Comparison of ENCODE assay signal across 18 mouse cellular contexts in the genomic region with DNA sequence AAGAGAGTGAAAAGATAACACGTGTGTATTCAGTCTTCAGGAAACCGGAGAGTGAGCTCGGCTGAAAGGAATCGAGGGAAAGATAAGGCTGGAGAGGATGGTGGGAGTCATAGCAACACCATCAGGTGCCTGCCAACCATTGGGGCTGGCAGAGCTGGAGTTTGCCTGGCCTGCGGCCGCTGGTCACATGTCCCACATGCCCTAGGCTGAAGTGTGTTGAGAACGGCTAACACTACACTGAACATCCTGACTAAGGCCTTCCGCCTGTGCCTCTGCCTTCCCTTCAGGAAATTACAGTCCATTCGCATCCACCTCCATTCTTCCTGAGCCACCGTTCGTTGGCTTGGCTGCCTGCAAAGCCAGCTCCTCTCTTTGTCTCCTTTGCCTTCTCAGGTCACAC. TPM values are rescaled to one million over a fixed set of nuclear protein-coding genes. Genes with fewer than 3 reads are reported as not detected.
DNase-seq lines count a peak whose midpoint lies in the region; ATAC-seq and TF ChIP-seq lines count a peak whose summit lies in the region.
"Had no signal": no experiment of that assay in that cellular context is flagged by ENCODE, and none has a peak within 500 bp of the region (broad histone marks: within the 10 kb centered on the region; RNA-seq: fewer than 3 reads in every experiment).

No protein-coding gene starts in this region.

- peak overlapping the region; percentile 26; the same call in 1 of the 2 replicates for H3K27ac ChIP-seq in lung, postnatal 0 days (ENCODE audit: low read length)
- H3K27ac ChIP-seq: hindbrain, embryonic 15.5 days; liver, embryonic 14.5 days; neural tube, embryonic 13.5 days had no signal

- intact Hi-C loops in heart, postnatal 10 days (cut with DNase I): no loop called here

- no peak for TF ChIP-seq EP300 in lung, postnatal 0 days (IDR thresholded peaks at IDR 0.05)

- H3K9ac ChIP-seq in lung, postnatal 0 days (replicated peaks; ENCODE audit: low read depth): no peak overlapping the region
- H3K9ac ChIP-seq: hindbrain, embryonic 15.5 days; liver, embryonic 14.5 days; neural tube, embryonic 13.5 days had no signal

- no peak overlapping the region for H3K4me2 ChIP-seq in lung, postnatal 0 days (replicated peaks; ENCODE audit: low read depth, low read length)
- H3K4me2 ChIP-seq: hindbrain, embryonic 15.5 days; neural tube, embryonic 13.5 days had no signal

- 33% methylated on average over 11 of the region's 11 CpGs for WGBS in lung, postnatal 0 days

- no peaks in the 10 kb centered on the region for H3K9me3 ChIP-seq in lung, postnatal 0 days (ENCODE audit: low read length)
- H3K9me3 ChIP-seq: hindbrain, embryonic 15.5 days; neural tube, embryonic 13.5 days had no signal

- peak; percentile 73 for ATAC-seq in lung, postnatal 0 days

- H3K4me1 ChIP-seq in lung, postnatal 0 days (ENCODE audit: insufficient read depth, low read depth, low read length): no peaks in the 10 kb centered on the region
- H3K4me1 ChIP-seq: hindbrain, embryonic 15.5 days had no signal

- H3K36me3 ChIP-seq in lung, postnatal 0 days (ENCODE audit: insufficient read depth, low read length): no peaks in the 10 kb centered on the region
- H3K36me3 ChIP-seq: hindbrain, embryonic 15.5 days; neural tube, embryonic 13.5 days had no signal

- peak; percentile 22 to 24 for DNase-seq in heart, adult 18-20 months
- DNase-seq in heart, adult 9 months (ENCODE audit: low spot score in 2 of 2): no peak
- DNase-seq in lung, postnatal 0 days (ENCODE audit: low spot score): peak; percentile 26
- no peak for DNase-seq in lung, postnatal 14 days
- peak; percentile 35 to 54 for DNase-seq in heart, postnatal 10 days
- DNase-seq in layer of hippocampus, adult 9-10 months (ENCODE audit: low spot score): no peak
- DNase-seq in liver: no peak
- DNase-seq in urinary bladder, adult 18-20 months (ENCODE audit: low spot score in 2 of 2): no peak
- DNase-seq: cerebellum, adult 11-12 months; gastrocnemius, postnatal 10 days; midbrain, embryonic 14.5 days; retina, postnatal 1 day had no signal

- no peaks in the 10 kb centered on the region for H3K27me3 ChIP-seq in lung, postnatal 0 days (replicated peaks; ENCODE audit: insufficient read depth, low read length)
- H3K27me3 ChIP-seq: hindbrain, embryonic 15.5 days; neural tube, embryonic 13.5 days had no signal

- no peak for TF ChIP-seq CTCF in lung, postnatal 0 days (IDR thresholded peaks at IDR 0.05)

- no peak overlapping the region for H3K4me3 ChIP-seq in lung, postnatal 0 days (ENCODE audit: low read depth, low read length)
- H3K4me3 ChIP-seq: hindbrain, embryonic 15.5 days; neural tube, embryonic 13.5 days had no signal

RNA-seq across cellular contexts. Expression of gene Gm17581, which starts 6.5 kb away (rescaled TPM):
- total RNA-seq in heart, adult 18-20 months (2021): not detected
- not detected in 2 replicates for polyA plus RNA-seq in lung, postnatal 0 days (2015; fragmentation: Nextera tagmentation; extraction: Ambion mirVana)
- not detected for total RNA-seq in heart, postnatal 10 days (2021)
- total RNA-seq: adrenal gland, postnatal 4 days; gastrocnemius, postnatal 10 days; left cerebral cortex, postnatal 25 days had no signal
- polyA plus RNA-seq: C2C12; hindbrain, embryonic 15.5 days; liver, embryonic 14.5 days; midbrain, embryonic 14.5 days; neural tube, embryonic 13.5 days had no signal

RNA-seq across cellular contexts. Expression of gene Procr, which starts 8.7 kb away (rescaled TPM):
- total RNA-seq in heart, adult 18-20 months (2021): 1 to 10 TPM; 2.4 to 4.8 TPM
- 9.1 and 9.7 TPM in 2 replicates for polyA plus RNA-seq in lung, postnatal 0 days (2015; fragmentation: Nextera tagmentation; extraction: Ambion mirVana)
- total RNA-seq in heart, postnatal 10 days (2021): 1 to 10 TPM; 4.3 to 6.8 TPM

RNA-seq across cellular contexts. Expression of gene Edem2, which starts 12.9 kb away (rescaled TPM):
- total RNA-seq in heart, adult 18-20 months (2021): 1 to 10 TPM; 5.0 to 8.2 TPM
- polyA plus RNA-seq in lung, postnatal 0 days (2015; fragmentation: Nextera tagmentation; extraction: Ambion mirVana): 46.6 and 47.3 TPM in 2 replicates
- 10 to 100 TPM; 11.1 to 12.3 TPM for total RNA-seq in heart, postnatal 10 days (2021)

RNA-seq across cellular contexts. Expression of gene Mmp24, which starts 32.9 kb away (rescaled TPM):
- not detected for total RNA-seq in heart, adult 18-20 months (2021)
- 0.05 and 0.11 TPM in 2 replicates for polyA plus RNA-seq in lung, postnatal 0 days (2015; fragmentation: Nextera tagmentation; extraction: Ambion mirVana)
- total RNA-seq in heart, postnatal 10 days (2021): under 1 TPM in 1 of 2 experiments, not detected in 1; 0.07 TPM

RNA-seq across cellular contexts. Expression of gene Trpc4ap, which starts 50.0 kb away (rescaled TPM):
- 10 to 100 TPM; 89.4 to 90.2 TPM for total RNA-seq in heart, adult 18-20 months (2021)
- polyA plus RNA-seq in lung, postnatal 0 days (2015; fragmentation: Nextera tagmentation; extraction: Ambion mirVana): 83.5 and 86.0 TPM in 2 replicates
- total RNA-seq in heart, postnatal 10 days (2021): 10 to 100 TPM; 83.1 to 89.9 TPM

Comparison
In these comparisons a context has a peak if more than half of its experiments do, and no peak if none do; other contexts are left out.
1. DNase-seq: peak in heart, adult 18-20 months (2 of 2), lung, postnatal 0 days (single experiment) and heart, postnatal 10 days (2 of 2); none in heart, adult 9 months (0 of 2), lung, postnatal 14 days (single experiment), layer of hippocampus, adult 9-10 months (single experiment), liver (single experiment) and urinary bladder, adult 18-20 months (0 of 2).